Mouse (Mus musculus): ENCODE measurements at regions not wholly inside any gene's neighbourhood (a gene's known extent, or its start where the extent isn't known, plus 50 kb on each side); places are given as distances from the start of the nearest gene placed in this dataset.

- TF ChIP-seq CTCF (IDR thresholded peaks at IDR 0.05 in 2 of 3, conservative IDR thresholded peaks at IDR 0.05 in 1 of 3; ENCODE audit: control insufficient read depth in 1 of 3, insufficient read depth in 1 of 3, low read depth in 2 of 3, low read length in 3 of 3, poor library complexity in 1 of 3, severe bottlenecking in 1 of 3) (no peak), GATA1 (IDR thresholded peaks at IDR 0.05; ENCODE audit: low read depth, low read length) (no peak), EP300 (IDR thresholded peaks at IDR 0.05; ENCODE audit: low read depth in 1 of 2, low read length in 2 of 2) (no peak), POLR2A (IDR thresholded peaks at IDR 0.05; ENCODE audit: control insufficient read depth in 1 of 2, insufficient read depth in 1 of 2, low read depth in 1 of 2, low read length in 2 of 2, poor library complexity in 1 of 2) (no peak), ELF1 (IDR thresholded peaks at IDR 0.05; ENCODE audit: low read depth, low read length) (no peak), CHD1 (IDR thresholded peaks at IDR 0.05; ENCODE audit: low read depth, low read length) (no peak), USF1 (IDR thresholded peaks at IDR 0.05; ENCODE audit: low read depth, low read length) (no peak), MYB (IDR thresholded peaks at IDR 0.05; ENCODE audit: low read depth, low read length) (no peak), TCF12 (IDR thresholded peaks at IDR 0.05; ENCODE audit: low read depth, low read length) (no peak)
These were observed 100.1 kb upstream of the Tnp1 start for GRCm38 (mm10) chr1:73115854-73116253.
